Mouse (Mus musculus): ENCODE measurements at regions not wholly inside any gene's neighbourhood (a gene's known extent, or its start where the extent isn't known, plus 50 kb on each side); places are given as distances from the start of the nearest gene placed in this dataset.

GRCm38 (mm10) chr8:26438877-26439276, 319.5 kb downstream of the Gm45692 start:
- TF ChIP-seq POLR2A (IDR thresholded peaks at IDR 0.05; ENCODE audit: borderline replicate concordance, low read depth, low read length) (no peak), CTCF (IDR thresholded peaks at IDR 0.05; ENCODE audit: low read depth, low read length) (no peak)
